Mouse (Mus musculus): Measurements from ENCODE around the gene Gm20431. TPM values are rescaled to one million over a fixed set of nuclear protein-coding genes. Genes with fewer than 3 reads are reported as not detected.

Gene Gm20431
- not detected for polyA plus RNA-seq (2014; fragmentation: Illumina TruSeq; extraction: RNeasy Lipid Tissue Mini Kit (QIAGEN cat#74804); ENCODE audit: low read depth, low replicate concordance)

GRCm38 (mm10) chr2:167661270-167662203 lies at the start of gene Gm20431:
TSS of gene Gm20431 (minus strand) at chr2:167661496.

GRCm38 (mm10) chr2:167689501-167690218 lies 28.4 kb upstream of the Gm20431 start, which contains the start of gene Tmem189:
TSS of gene Tmem189 (minus strand) at chr2:167689822.

DNA sequence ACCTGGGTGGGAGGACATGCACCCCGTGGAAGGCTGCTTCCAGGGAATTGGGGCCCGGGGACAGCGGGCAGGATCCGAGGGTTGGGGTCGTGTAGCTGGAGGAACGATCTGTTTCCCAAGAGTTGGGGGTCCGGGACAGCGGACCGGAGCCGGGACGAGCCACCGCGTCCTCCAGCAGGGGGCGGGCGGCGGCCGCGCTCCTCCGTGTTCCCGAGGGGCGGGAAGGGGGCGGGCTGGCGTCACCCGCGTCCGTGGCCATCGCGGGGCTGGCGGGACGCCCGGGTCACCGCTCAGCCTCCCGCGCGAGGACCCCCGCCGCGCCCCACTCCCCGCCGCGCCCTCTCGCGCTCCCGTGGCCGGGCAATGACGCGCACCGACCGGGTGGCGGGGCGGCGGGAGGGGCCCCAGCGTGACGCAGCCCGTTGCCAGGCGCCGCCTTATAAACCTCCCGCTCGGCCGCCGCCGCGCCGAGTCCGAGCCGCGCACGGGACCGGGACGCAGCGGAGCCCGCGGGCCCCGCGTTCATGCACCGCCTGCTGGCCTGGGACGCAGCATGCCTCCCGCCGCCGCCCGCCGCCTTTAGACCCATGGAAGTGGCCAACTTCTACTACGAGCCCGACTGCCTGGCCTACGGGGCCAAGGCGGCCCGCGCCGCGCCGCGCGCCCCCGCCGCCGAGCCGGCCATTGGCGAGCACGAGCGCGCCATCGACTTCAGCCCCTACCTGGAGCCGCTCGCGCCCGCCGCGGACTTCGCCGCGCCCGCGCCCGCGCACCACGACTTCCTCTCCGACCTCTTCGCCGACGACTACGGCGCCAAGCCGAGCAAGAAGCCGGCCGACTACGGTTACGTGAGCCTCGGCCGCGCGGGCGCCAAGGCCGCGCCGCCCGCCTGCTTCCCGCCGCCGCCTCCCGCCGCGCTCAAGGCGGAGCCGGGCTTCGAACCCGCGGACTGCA lies 27.5 kb upstream of the Gm20431 start, which contains the start of gene Cebpb:
Gene Cebpb (plus strand): TSS at position 418 of the 954 bp plus-strand sequence.

GRCm38 (mm10) chr2:167631591-167632448 lies 29.5 kb downstream of the Gm20431 start, which contains the start of gene Ube2v1:
TSS of gene Ube2v1 (minus strand) at chr2:167632095.

Other genes starting within 250 kb of the Gm20431 start
- 22.8 TPM for gene Slc9a8, start 239.8 kb downstream of the Gm20431 start, polyA plus RNA-seq (2014; fragmentation: Illumina TruSeq; extraction: RNeasy Lipid Tissue Mini Kit (QIAGEN cat#74804); ENCODE audit: low read depth, low replicate concordance)
- 89.2 TPM for gene Rnf114, start 168.9 kb downstream of the Gm20431 start, polyA plus RNA-seq (2014; fragmentation: Illumina TruSeq; extraction: RNeasy Lipid Tissue Mini Kit (QIAGEN cat#74804); ENCODE audit: low read depth, low replicate concordance)
- gene Spata2, start 168.6 kb downstream of the Gm20431 start, polyA plus RNA-seq (2014; fragmentation: Illumina TruSeq; extraction: RNeasy Lipid Tissue Mini Kit (QIAGEN cat#74804); ENCODE audit: low read depth, low replicate concordance) = 9.7 TPM
- 4.3 TPM for gene Snai1, start 123.3 kb downstream of the Gm20431 start, polyA plus RNA-seq (2014; fragmentation: Illumina TruSeq; extraction: RNeasy Lipid Tissue Mini Kit (QIAGEN cat#74804); ENCODE audit: low read depth, low replicate concordance)
- gene Ube2v1, start 29.4 kb downstream of the Gm20431 start, polyA plus RNA-seq (2014; fragmentation: Illumina TruSeq; extraction: RNeasy Lipid Tissue Mini Kit (QIAGEN cat#74804); ENCODE audit: low read depth, low replicate concordance) = 114 TPM
- gene Cebpb, start 27.4 kb upstream of the Gm20431 start, polyA plus RNA-seq (2014; fragmentation: Illumina TruSeq; extraction: RNeasy Lipid Tissue Mini Kit (QIAGEN cat#74804); ENCODE audit: low read depth, low replicate concordance) = 17.5 TPM
- gene Tmem189, start 28.3 kb upstream of the Gm20431 start, polyA plus RNA-seq (2014; fragmentation: Illumina TruSeq; extraction: RNeasy Lipid Tissue Mini Kit (QIAGEN cat#74804); ENCODE audit: low read depth, low replicate concordance) = 33.5 TPM

Measured in heart, adult 10 weeks (tissue).